Mouse (Mus musculus) NIH3T3 (cell line): ENCODE results near the gene Olfr1110.
"Not testable (repeated sequence)": the region's sequence is repeated elsewhere in the genome, so short reads cannot be mapped to it uniquely, and the experiment has no call there.

ENCODE experiments used
- DNase-seq: peaks from one replicate; pipeline ENCODE4 v3.0.0-alpha.2; 2012; ENCODE audit warnings: low read depth

Gene Olfr1110

DNA sequence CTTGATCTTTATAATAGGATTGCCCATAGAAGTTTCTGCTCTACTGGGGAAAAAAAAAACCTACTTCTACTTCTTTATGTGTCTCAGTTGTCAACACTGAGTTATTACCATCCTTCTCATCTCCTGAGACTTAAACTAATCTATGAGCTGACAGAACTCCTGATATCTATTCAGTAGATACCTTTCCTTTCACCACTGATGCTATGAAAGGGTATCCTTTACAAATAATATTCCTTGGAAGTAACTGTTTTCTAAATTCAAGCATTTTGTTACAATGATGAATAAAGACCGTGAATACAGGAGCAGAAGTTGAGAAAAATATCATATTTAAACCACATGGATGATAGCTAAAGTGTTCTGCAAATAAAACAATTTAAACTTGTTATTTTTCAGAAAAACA lies at the start of gene Olfr1110:
TSS of gene Olfr1110 (minus strand) at position 101 of the 400 bp plus-strand sequence.
- no peak for DNase-seq

GRCm38 (mm10) chr2:87187498-87187897 lies 47.4 kb upstream of the Olfr1110 start, which contains the start of gene Olfr1112:
TSS of gene Olfr1112 (plus strand) at chr2:87187798.
- no peak for DNase-seq

DNA sequence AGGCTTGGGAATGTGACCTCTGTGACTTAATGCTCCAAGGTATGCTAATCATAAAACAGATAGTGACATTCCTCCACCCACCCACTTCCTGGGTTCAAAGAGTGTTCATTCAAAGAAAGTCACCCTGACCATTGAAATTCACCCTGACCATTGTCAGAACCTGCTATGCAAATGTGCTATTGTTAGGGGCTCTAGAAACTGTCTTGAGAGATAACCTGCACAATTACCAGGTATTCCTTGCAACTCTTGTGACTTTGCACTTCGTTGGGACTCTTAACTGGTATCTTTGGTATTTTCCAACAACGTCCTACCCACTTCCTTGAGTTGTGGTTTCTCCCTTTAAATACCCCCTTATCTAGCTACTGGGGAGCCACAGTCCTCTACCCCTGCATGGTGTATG lies 27.6 kb upstream of the Olfr1110 start:
- DNase-seq: not testable (repeated sequence)

GRCm38 (mm10) chr2:87152524-87152923 lies 12.4 kb upstream of the Olfr1110 start, which contains the start of gene Olfr1111:
TSS of gene Olfr1111 (minus strand) at chr2:87152624.
- no peak for DNase-seq

GRCm38 (mm10) chr2:87114467-87114866 lies 25.6 kb downstream of the Olfr1110 start, which contains the start of gene Olfr259:
TSS of gene Olfr259 (minus strand) at chr2:87114567.
- DNase-seq: no peak

GRCm38 (mm10) chr2:87095908-87096307 lies 44.2 kb downstream of the Olfr1110 start, which contains the start of gene Olfr1109:
TSS of gene Olfr1109 (minus strand) at chr2:87096008.
- DNase-seq: no peak
